Mouse (Mus musculus): ENCODE data around the gene Celf2. TPM values are rescaled to one million over a fixed set of nuclear protein-coding genes. Genes with fewer than 3 reads are reported as not detected.

The Celf2 gene
- total RNA-seq, 1 experiment = 3.7 TPM

DNA sequence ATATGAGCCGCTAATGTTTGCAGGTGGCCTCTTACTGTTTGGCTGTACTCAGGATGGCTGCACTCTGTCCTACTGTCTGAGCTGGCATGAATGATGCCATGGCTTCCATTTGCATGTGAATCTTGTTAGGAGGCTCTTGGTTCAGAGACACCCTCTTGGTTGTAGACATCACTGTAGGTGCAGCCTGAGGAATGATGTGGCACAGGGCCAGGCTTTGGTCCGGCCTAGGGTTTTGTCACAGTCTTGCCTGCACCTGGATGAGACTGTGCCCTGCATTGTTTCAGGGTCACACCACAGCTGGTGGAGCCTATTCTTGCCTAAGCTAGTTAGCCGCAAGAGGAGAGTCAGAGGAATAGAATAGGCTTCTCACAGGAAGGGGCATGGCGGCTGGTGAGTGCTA lies 977.0 kb downstream of the Celf2 start:
- no peaks in the 10 kb centered on the region for H3K36me3 ChIP-seq (ENCODE audit: control insufficient read depth, insufficient read depth, low read length, poor library complexity, severe bottlenecking)
- DNase-seq (ENCODE audit: low read depth, low spot score) = no peak
- no peaks in the 10 kb centered on the region for H3K9me3 ChIP-seq (ENCODE audit: control insufficient read depth, insufficient read depth, low read depth, low read length)
- no peak overlapping the region for H3K27ac ChIP-seq (ENCODE audit: insufficient read depth, low read depth, low read length, poor library complexity, severe bottlenecking)
- H3K4me1 ChIP-seq (ENCODE audit: control insufficient read depth in 2 of 2, insufficient read depth in 2 of 2, low read length in 2 of 2, poor library complexity in 1 of 2) = no peaks in the 10 kb centered on the region
- H3K4me3 ChIP-seq (ENCODE audit: insufficient read depth in 1 of 2, low read depth in 1 of 2, low read length in 2 of 2, poor library complexity in 1 of 2, severe bottlenecking in 1 of 2) = no peak overlapping the region
- in situ Hi-C loops (cut with MboI; ENCODE audit: low sequenced_read_pairs in 2 of 2, unreplicated experiment in 2 of 2) = no loop called here
- no peak overlapping the region for H3K9ac ChIP-seq (ENCODE audit: insufficient read depth, low read depth, low read length, poor library complexity, severe bottlenecking)
- no peak for TF ChIP-seq ZC3H11A (IDR thresholded peaks at IDR 0.05; ENCODE audit: borderline replicate concordance, low read depth, low read length)
- no peak for TF ChIP-seq CHD2 (IDR thresholded peaks at IDR 0.05; ENCODE audit: low read depth, low read length)
- no peak for TF ChIP-seq ZNF384 (IDR thresholded peaks at IDR 0.05; ENCODE audit: low read depth, low read length)
- TF ChIP-seq MAFK (IDR thresholded peaks at IDR 0.05; ENCODE audit: insufficient read depth, low read depth, low read length) = no peak
- TF ChIP-seq HCFC1 (IDR thresholded peaks at IDR 0.05; ENCODE audit: borderline replicate concordance, insufficient read depth, low read length) = no peak

DNA sequence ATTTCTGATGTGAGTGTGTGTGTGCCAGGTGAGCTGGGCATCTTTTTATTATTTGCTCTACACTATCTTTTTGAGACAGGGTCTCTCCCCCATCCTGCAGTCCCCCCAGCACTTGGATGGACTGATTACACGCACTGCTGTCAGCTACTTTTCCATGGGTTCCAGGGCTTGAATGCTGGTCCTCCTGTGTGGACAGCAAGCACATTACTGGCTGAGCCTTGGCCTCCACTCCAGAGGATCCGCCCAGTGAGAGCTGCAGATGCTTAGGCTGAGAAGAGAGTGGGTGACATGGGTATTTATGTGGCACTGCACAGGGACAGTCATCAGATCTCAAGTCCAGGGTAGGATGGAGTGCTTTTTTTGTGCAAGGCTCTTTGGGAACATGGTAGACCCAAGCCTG lies 981.3 kb downstream of the Celf2 start:
- H3K9ac ChIP-seq (ENCODE audit: insufficient read depth, low read depth, low read length, poor library complexity, severe bottlenecking) = no peak overlapping the region
- DNase-seq (ENCODE audit: low read depth, low spot score) = no peak

DNA sequence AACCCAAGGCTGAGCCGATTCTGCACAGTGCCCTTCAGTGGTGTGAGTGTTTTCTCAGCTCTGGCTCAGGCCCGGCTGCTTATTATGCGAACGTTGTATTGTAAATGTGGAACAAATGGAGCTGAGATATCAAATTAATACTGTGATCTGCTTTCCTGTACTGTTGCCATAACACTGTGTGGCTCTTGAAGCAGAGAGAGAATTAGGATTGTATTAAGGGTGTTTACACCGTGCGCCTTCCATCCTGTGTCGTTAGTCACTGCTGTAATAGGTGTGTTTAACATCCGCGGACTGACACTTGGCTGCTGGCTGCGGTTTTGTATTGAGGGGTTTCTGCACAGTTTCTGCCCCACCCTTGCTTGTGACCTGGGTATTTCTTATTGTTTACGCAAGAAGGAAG lies 982.5 kb downstream of the Celf2 start:
- Histone ChIP-seq H3K4me3 (ENCODE audit: insufficient read depth in 1 of 2, low read depth in 1 of 2, low read length in 2 of 2, poor library complexity in 1 of 2, severe bottlenecking in 1 of 2) (no peak overlapping the region), H3K9me3 (ENCODE audit: control insufficient read depth, insufficient read depth, low read depth, low read length) (no peaks in the 10 kb centered on the region), H3K27ac (ENCODE audit: insufficient read depth, low read depth, low read length, poor library complexity, severe bottlenecking) (no peak overlapping the region), H3K4me1 (ENCODE audit: control insufficient read depth in 2 of 2, insufficient read depth in 2 of 2, low read length in 2 of 2, poor library complexity in 1 of 2) (no peaks in the 10 kb centered on the region), H3K9ac (ENCODE audit: insufficient read depth, low read depth, low read length, poor library complexity, severe bottlenecking) (no peak overlapping the region), H3K36me3 (ENCODE audit: control insufficient read depth, insufficient read depth, low read length, poor library complexity, severe bottlenecking) (no peaks in the 10 kb centered on the region)
- TF ChIP-seq MAFK (IDR thresholded peaks at IDR 0.05; ENCODE audit: insufficient read depth, low read depth, low read length) = no peak
- in situ Hi-C loops (cut with MboI; ENCODE audit: low sequenced_read_pairs in 2 of 2, unreplicated experiment in 2 of 2) = no loop called here
- DNase-seq (ENCODE audit: low read depth, low spot score) = no peak

More for the DNA sequence above, 981.3 kb downstream of the Celf2 start:
- in situ Hi-C loops (cut with MboI; ENCODE audit: low sequenced_read_pairs in 2 of 2, unreplicated experiment in 2 of 2) = no loop called here
- Histone ChIP-seq H3K4me3 (ENCODE audit: insufficient read depth in 1 of 2, low read depth in 1 of 2, low read length in 2 of 2, poor library complexity in 1 of 2, severe bottlenecking in 1 of 2) (no peak overlapping the region), H3K27ac (ENCODE audit: insufficient read depth, low read depth, low read length, poor library complexity, severe bottlenecking) (no peak overlapping the region), H3K36me3 (ENCODE audit: control insufficient read depth, insufficient read depth, low read length, poor library complexity, severe bottlenecking) (no peaks in the 10 kb centered on the region), H3K4me1 (ENCODE audit: control insufficient read depth in 2 of 2, insufficient read depth in 2 of 2, low read length in 2 of 2, poor library complexity in 1 of 2) (no peaks in the 10 kb centered on the region), H3K9me3 (ENCODE audit: control insufficient read depth, insufficient read depth, low read depth, low read length) (no peaks in the 10 kb centered on the region)
- TF ChIP-seq CHD2 (IDR thresholded peaks at IDR 0.05; ENCODE audit: low read depth, low read length) = no peak
- no peak for TF ChIP-seq ZNF384 (IDR thresholded peaks at IDR 0.05; ENCODE audit: low read depth, low read length)
- TF ChIP-seq ZC3H11A (IDR thresholded peaks at IDR 0.05; ENCODE audit: borderline replicate concordance, low read depth, low read length) = no peak
- no peak for TF ChIP-seq MAFK (IDR thresholded peaks at IDR 0.05; ENCODE audit: insufficient read depth, low read depth, low read length)
- TF ChIP-seq HCFC1 (IDR thresholded peaks at IDR 0.05; ENCODE audit: borderline replicate concordance, insufficient read depth, low read length) = no peak

DNA sequence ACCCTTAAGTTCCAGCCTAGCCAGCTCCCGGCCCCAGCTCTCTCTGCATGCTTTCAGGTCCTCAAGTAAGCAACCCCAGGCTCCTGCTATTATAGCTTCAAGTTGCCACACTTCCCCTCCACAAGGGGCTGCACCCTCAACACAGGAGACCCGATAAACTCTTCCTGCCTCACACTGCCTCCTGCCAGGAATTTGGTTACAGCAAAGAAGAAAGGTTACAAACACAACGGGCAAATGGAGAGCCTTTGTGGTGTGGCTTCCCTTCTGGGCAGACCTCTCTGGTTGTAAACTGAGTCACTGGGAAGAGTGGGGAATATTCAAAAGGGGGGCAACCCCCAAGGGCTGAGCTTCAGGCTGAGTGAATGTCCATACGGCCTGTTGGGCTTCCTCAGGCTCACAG lies 983.1 kb downstream of the Celf2 start:
- no peaks in the 10 kb centered on the region for H3K36me3 ChIP-seq (ENCODE audit: control insufficient read depth, insufficient read depth, low read length, poor library complexity, severe bottlenecking)
- in situ Hi-C loops (cut with MboI; ENCODE audit: low sequenced_read_pairs in 2 of 2, unreplicated experiment in 2 of 2) = no loop called here
- no peak overlapping the region for H3K9ac ChIP-seq (ENCODE audit: insufficient read depth, low read depth, low read length, poor library complexity, severe bottlenecking)
- no peak overlapping the region for H3K27ac ChIP-seq (ENCODE audit: insufficient read depth, low read depth, low read length, poor library complexity, severe bottlenecking)
- no peak for DNase-seq (ENCODE audit: low read depth, low spot score)
- no peak overlapping the region for H3K4me3 ChIP-seq (ENCODE audit: insufficient read depth in 1 of 2, low read depth in 1 of 2, low read length in 2 of 2, poor library complexity in 1 of 2, severe bottlenecking in 1 of 2)
- no peak for TF ChIP-seq ZC3H11A (IDR thresholded peaks at IDR 0.05; ENCODE audit: borderline replicate concordance, low read depth, low read length)
- no peak for TF ChIP-seq HCFC1 (IDR thresholded peaks at IDR 0.05; ENCODE audit: borderline replicate concordance, insufficient read depth, low read length)
- TF ChIP-seq ZNF384 (IDR thresholded peaks at IDR 0.05; ENCODE audit: low read depth, low read length) = no peak
- TF ChIP-seq CHD2 (IDR thresholded peaks at IDR 0.05; ENCODE audit: low read depth, low read length) = no peak
- TF ChIP-seq MAFK (IDR thresholded peaks at IDR 0.05; ENCODE audit: insufficient read depth, low read depth, low read length) = no peak
- H3K4me1 ChIP-seq (ENCODE audit: control insufficient read depth in 2 of 2, insufficient read depth in 2 of 2, low read length in 2 of 2, poor library complexity in 1 of 2) = no peaks in the 10 kb centered on the region
- no peaks in the 10 kb centered on the region for H3K9me3 ChIP-seq (ENCODE audit: control insufficient read depth, insufficient read depth, low read depth, low read length)

DNA sequence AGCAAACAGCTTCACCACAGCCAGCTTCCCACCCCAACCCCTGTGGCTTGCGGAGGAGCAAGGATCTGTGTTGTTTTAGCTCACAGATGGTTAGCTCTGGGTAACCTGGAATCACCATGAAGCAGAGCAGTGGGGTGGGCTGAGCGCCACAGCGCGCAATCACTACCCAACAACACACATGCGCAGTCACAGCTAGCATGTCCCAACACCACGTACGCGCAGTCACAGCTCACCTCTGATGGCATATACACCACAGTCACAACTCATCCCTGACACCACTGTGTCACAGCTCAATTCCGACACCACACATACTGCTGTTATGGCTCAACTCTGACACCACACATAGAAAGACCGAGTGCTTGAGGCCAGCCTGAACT lies 985.5 kb downstream of the Celf2 start:
- Histone ChIP-seq H3K4me3 (ENCODE audit: insufficient read depth in 1 of 2, low read depth in 1 of 2, low read length in 2 of 2, poor library complexity in 1 of 2, severe bottlenecking in 1 of 2) (no peak overlapping the region), H3K9ac (ENCODE audit: insufficient read depth, low read depth, low read length, poor library complexity, severe bottlenecking) (no peak overlapping the region), H3K4me1 (ENCODE audit: control insufficient read depth in 2 of 2, insufficient read depth in 2 of 2, low read length in 2 of 2, poor library complexity in 1 of 2) (no peaks in the 10 kb centered on the region), H3K36me3 (ENCODE audit: control insufficient read depth, insufficient read depth, low read length, poor library complexity, severe bottlenecking) (no peaks in the 10 kb centered on the region), H3K9me3 (ENCODE audit: control insufficient read depth, insufficient read depth, low read depth, low read length) (no peaks in the 10 kb centered on the region), H3K27ac (ENCODE audit: insufficient read depth, low read depth, low read length, poor library complexity, severe bottlenecking) (no peak overlapping the region)
- DNase-seq (ENCODE audit: low read depth, low spot score) = no peak
- no peak for TF ChIP-seq HCFC1 (IDR thresholded peaks at IDR 0.05; ENCODE audit: borderline replicate concordance, insufficient read depth, low read length)
- no peak for TF ChIP-seq ZNF384 (IDR thresholded peaks at IDR 0.05; ENCODE audit: low read depth, low read length)
- TF ChIP-seq CHD2 (IDR thresholded peaks at IDR 0.05; ENCODE audit: low read depth, low read length) = no peak
- TF ChIP-seq ZC3H11A (IDR thresholded peaks at IDR 0.05; ENCODE audit: borderline replicate concordance, low read depth, low read length) = no peak
- no peak for TF ChIP-seq MAFK (IDR thresholded peaks at IDR 0.05; ENCODE audit: insufficient read depth, low read depth, low read length)
- in situ Hi-C loops (cut with MboI; ENCODE audit: low sequenced_read_pairs in 2 of 2, unreplicated experiment in 2 of 2) = no loop called here

Measured in ES-E14 (cell line).